Mouse (Mus musculus) ovary, adult 10 weeks (tissue): ENCODE results near the gene Mrc1. TPM values are rescaled to one million over a fixed set of nuclear protein-coding genes. Genes with fewer than 3 reads are reported as not detected.

ENCODE experiments used
- polyA plus RNA-seq: library from polyadenylated mRNA; stranded (reverse); fragments of 350-450 nt; fragmentation: Illumina TruSeq; extraction: RNeasy Lipid Tissue Mini Kit (QIAGEN cat#74804); gene quantifications from one replicate; pipeline ENCODE4 v1.2.3, GENCODE M21; 2014

Gene Mrc1
- 53.9 TPM for polyA plus RNA-seq

GRCm38 (mm10) chr2:14229149-14229548 lies at the start of gene Mrc1:
Gene Mrc1 (plus strand): TSS chr2:14229392.

Other genes with a start within 250 kb of the Mrc1 start
- gene Hacd1, start 173.3 kb upstream of the Mrc1 start, polyA plus RNA-seq = 57.4 TPM
- gene Stam, start 155.3 kb upstream of the Mrc1 start, polyA plus RNA-seq = 149 TPM
- 0.20 TPM for gene Tmem236, start 54.9 kb upstream of the Mrc1 start, polyA plus RNA-seq
- 0.23 TPM for gene Slc39a12, start 158.9 kb downstream of the Mrc1 start, polyA plus RNA-seq